Mouse (Mus musculus): ENCODE measurements around the gene Prkg1. TPM values are rescaled to one million over a fixed set of nuclear protein-coding genes. Genes with fewer than 3 reads are reported as not detected.
A peak's percentile ranks its signal among the peaks of the same experiment; 100 is the strongest.

Prkg1 gene
- polyA plus RNA-seq, 1 experiment from 2014 or later, result 1.1 TPM

GRCm38 (mm10) chr19:30744426-30744825 is 1020.4 kb downstream of the Prkg1 start:
- DNase-seq (ENCODE audit: low spot score) (no peak), ATAC-seq (no peak)
- Histone ChIP-seq H3K4me1 (ENCODE audit: control insufficient read depth, insufficient read depth, low read length) (no peaks in the 10 kb centered on the region), H3K27ac (ENCODE audit: low read depth, low read length) (no peak overlapping the region), H3K4me3 (ENCODE audit: low read depth, low read length) (no peak overlapping the region), H3K4me2 (ENCODE audit: low read length) (no peak overlapping the region), H3K9ac (ENCODE audit: low read length) (no peak overlapping the region), H3K27me3 (replicated peaks; ENCODE audit: control insufficient read depth, insufficient read depth, low read length) (no peaks in the 10 kb centered on the region), H3K36me3 (ENCODE audit: control insufficient read depth, insufficient read depth, low read length) (no peaks in the 10 kb centered on the region), H3K9me3 (replicated peaks; ENCODE audit: control insufficient read depth, low read length) (no peaks in the 10 kb centered on the region)

- WGBS, result 85% methylated on average over 5 of the region's 5 CpGs
- H3K4me3 ChIP-seq (ENCODE audit: low read depth, low read length), result no peak overlapping the region
- DNase-seq (ENCODE audit: low spot score) (no peak), ATAC-seq (no peak)
- no peak overlapping the region for H3K4me2 ChIP-seq (ENCODE audit: low read length)
- no peak overlapping the region for H3K27ac ChIP-seq (ENCODE audit: low read depth, low read length)
- no peak overlapping the region for H3K9ac ChIP-seq (ENCODE audit: low read length)
- no peaks in the 10 kb centered on the region for H3K9me3 ChIP-seq (replicated peaks; ENCODE audit: control insufficient read depth, low read length)
- no peaks in the 10 kb centered on the region for H3K36me3 ChIP-seq (ENCODE audit: control insufficient read depth, insufficient read depth, low read length)
- no peaks in the 10 kb centered on the region for H3K27me3 ChIP-seq (replicated peaks; ENCODE audit: control insufficient read depth, insufficient read depth, low read length)
- no peaks in the 10 kb centered on the region for H3K4me1 ChIP-seq (ENCODE audit: control insufficient read depth, insufficient read depth, low read length)
Observed at GRCm38 (mm10) chr19:30699130-30699529, 1065.7 kb downstream of the Prkg1 start.

- DNase-seq (ENCODE audit: low spot score) (no peak), ATAC-seq (no peak)
- no peak overlapping the region for H3K9ac ChIP-seq (ENCODE audit: low read length)
- no peaks in the 10 kb centered on the region for H3K4me1 ChIP-seq (ENCODE audit: control insufficient read depth, insufficient read depth, low read length)
- 93% methylated on average over 2 of the region's 2 CpGs for WGBS
- H3K27ac ChIP-seq (ENCODE audit: low read depth, low read length), result no peak overlapping the region
- H3K4me2 ChIP-seq (ENCODE audit: low read length), result no peak overlapping the region
- H3K27me3 ChIP-seq (replicated peaks; ENCODE audit: control insufficient read depth, insufficient read depth, low read length), result no peaks in the 10 kb centered on the region
- no peaks in the 10 kb centered on the region for H3K9me3 ChIP-seq (replicated peaks; ENCODE audit: control insufficient read depth, low read length)
- H3K36me3 ChIP-seq (ENCODE audit: control insufficient read depth, insufficient read depth, low read length), result no peaks in the 10 kb centered on the region
- no peak overlapping the region for H3K4me3 ChIP-seq (ENCODE audit: low read depth, low read length)
Observed at GRCm38 (mm10) chr19:30691258-30691657, 1073.6 kb downstream of the Prkg1 start.

- Histone ChIP-seq H3K9ac (ENCODE audit: low read length) (no peak overlapping the region), H3K4me3 (ENCODE audit: low read depth, low read length) (no peak overlapping the region), H3K27ac (ENCODE audit: low read depth, low read length) (no peak overlapping the region), H3K36me3 (ENCODE audit: control insufficient read depth, insufficient read depth, low read length) (no peaks in the 10 kb centered on the region), H3K4me2 (ENCODE audit: low read length) (no peak overlapping the region), H3K9me3 (replicated peaks; ENCODE audit: control insufficient read depth, low read length) (no peaks in the 10 kb centered on the region), H3K27me3 (replicated peaks; ENCODE audit: control insufficient read depth, insufficient read depth, low read length) (no peaks in the 10 kb centered on the region), H3K4me1 (ENCODE audit: control insufficient read depth, insufficient read depth, low read length) (no peaks in the 10 kb centered on the region)
- WGBS, result 38% methylated on average over 6 of the region's 6 CpGs
- ATAC-seq (peak; percentile 48), DNase-seq (ENCODE audit: low spot score) (peak; percentile 42)
Observed at GRCm38 (mm10) chr19:30690691-30691090, 1074.1 kb downstream of the Prkg1 start.

GRCm38 (mm10) chr19:30687942-30688341 is 1076.9 kb downstream of the Prkg1 start:
- H3K36me3 ChIP-seq (ENCODE audit: control insufficient read depth, insufficient read depth, low read length), result no peaks in the 10 kb centered on the region
- no peaks in the 10 kb centered on the region for H3K4me1 ChIP-seq (ENCODE audit: control insufficient read depth, insufficient read depth, low read length)
- ATAC-seq (no peak), DNase-seq (ENCODE audit: low spot score) (peak; percentile 12)
- H3K27me3 ChIP-seq (replicated peaks; ENCODE audit: control insufficient read depth, insufficient read depth, low read length), result no peaks in the 10 kb centered on the region
- H3K9ac ChIP-seq (ENCODE audit: low read length), result no peak overlapping the region
- H3K27ac ChIP-seq (ENCODE audit: low read depth, low read length), result no peak overlapping the region
- H3K9me3 ChIP-seq (replicated peaks; ENCODE audit: control insufficient read depth, low read length), result no peaks in the 10 kb centered on the region
- no peak overlapping the region for H3K4me2 ChIP-seq (ENCODE audit: low read length)
- H3K4me3 ChIP-seq (ENCODE audit: low read depth, low read length), result no peak overlapping the region
- 70% methylated on average over 6 of the region's 6 CpGs for WGBS

- no peaks in the 10 kb centered on the region for H3K9me3 ChIP-seq (replicated peaks; ENCODE audit: control insufficient read depth, low read length)
- no peaks in the 10 kb centered on the region for H3K4me1 ChIP-seq (ENCODE audit: control insufficient read depth, insufficient read depth, low read length)
- H3K4me2 ChIP-seq (ENCODE audit: low read length), result no peak overlapping the region
- ATAC-seq (no peak), DNase-seq (ENCODE audit: low spot score) (no peak)
- H3K27ac ChIP-seq (ENCODE audit: low read depth, low read length), result no peak overlapping the region
- no peak overlapping the region for H3K4me3 ChIP-seq (ENCODE audit: low read depth, low read length)
- H3K36me3 ChIP-seq (ENCODE audit: control insufficient read depth, insufficient read depth, low read length), result no peaks in the 10 kb centered on the region
- WGBS, result 43% methylated on average over 8 of the region's 8 CpGs
- H3K27me3 ChIP-seq (replicated peaks; ENCODE audit: control insufficient read depth, insufficient read depth, low read length), result no peaks in the 10 kb centered on the region
- no peak overlapping the region for H3K9ac ChIP-seq (ENCODE audit: low read length)
Observed at GRCm38 (mm10) chr19:30676308-30676707, 1088.5 kb downstream of the Prkg1 start.

- ATAC-seq, result peak; percentile 81
- no peaks in the 10 kb centered on the region for H3K27me3 ChIP-seq (replicated peaks; ENCODE audit: control insufficient read depth, insufficient read depth, low read length)
Observed at GRCm38 (mm10) chr19:30664269-30664668, 1100.6 kb downstream of the Prkg1 start.

GRCm38 (mm10) chr19:30642629-30643170 is 1122.1 kb downstream of the Prkg1 start:
- no peaks in the 10 kb centered on the region for H3K36me3 ChIP-seq (ENCODE audit: control insufficient read depth, insufficient read depth, low read length)
- ATAC-seq (no peak), DNase-seq (ENCODE audit: low spot score) (no peak)
- 22% methylated on average over 5 of the region's 5 CpGs for WGBS
- no peak overlapping the region for H3K4me2 ChIP-seq (ENCODE audit: low read length)
- no peaks in the 10 kb centered on the region for H3K9me3 ChIP-seq (replicated peaks; ENCODE audit: control insufficient read depth, low read length)
- no peaks in the 10 kb centered on the region; the same call in 1 of the 2 replicates for H3K27me3 ChIP-seq (replicated peaks; ENCODE audit: control insufficient read depth, insufficient read depth, low read length)
- no peak overlapping the region for H3K9ac ChIP-seq (ENCODE audit: low read length)
- peaks cover 3% of the 10 kb centered on the region; the same call in 1 of the 2 replicates for H3K4me1 ChIP-seq (ENCODE audit: control insufficient read depth, insufficient read depth, low read length)
- H3K27ac ChIP-seq (ENCODE audit: low read depth, low read length), result no peak overlapping the region
- no peak overlapping the region for H3K4me3 ChIP-seq (ENCODE audit: low read depth, low read length)

More at GRCm38 (mm10) chr19:30664269-30664668, 1100.6 kb downstream of the Prkg1 start:
- Histone ChIP-seq H3K36me3 (ENCODE audit: control insufficient read depth, insufficient read depth, low read length) (no peaks in the 10 kb centered on the region), H3K4me3 (ENCODE audit: low read depth, low read length) (no peak overlapping the region), H3K9me3 (replicated peaks; ENCODE audit: control insufficient read depth, low read length) (no peaks in the 10 kb centered on the region), H3K9ac (ENCODE audit: low read length) (no peak overlapping the region), H3K4me1 (ENCODE audit: control insufficient read depth, insufficient read depth, low read length) (no peaks in the 10 kb centered on the region), H3K27ac (ENCODE audit: low read depth, low read length) (no peak overlapping the region), H3K4me2 (ENCODE audit: low read length) (no peak overlapping the region)
- DNase-seq (ENCODE audit: low spot score), result peak; percentile 78
- WGBS, result 9% methylated on average over 8 of the region's 8 CpGs

- DNase-seq (ENCODE audit: low spot score) (peak; percentile 86), ATAC-seq (peak; percentile 90)
- no peak overlapping the region for H3K4me3 ChIP-seq (ENCODE audit: low read depth, low read length)
- no peaks in the 10 kb centered on the region for H3K9me3 ChIP-seq (replicated peaks; ENCODE audit: control insufficient read depth, low read length)
- no peak overlapping the region for H3K4me2 ChIP-seq (ENCODE audit: low read length)
- no peak overlapping the region for H3K27ac ChIP-seq (ENCODE audit: low read depth, low read length)
- H3K4me1 ChIP-seq (ENCODE audit: control insufficient read depth, insufficient read depth, low read length), result no peaks in the 10 kb centered on the region
- WGBS, result 26% methylated on average over 8 of the region's 8 CpGs
- H3K27me3 ChIP-seq (replicated peaks; ENCODE audit: control insufficient read depth, insufficient read depth, low read length), result no peaks in the 10 kb centered on the region
- no peak overlapping the region for H3K9ac ChIP-seq (ENCODE audit: low read length)
- H3K36me3 ChIP-seq (ENCODE audit: control insufficient read depth, insufficient read depth, low read length), result no peaks in the 10 kb centered on the region
Observed at GRCm38 (mm10) chr19:30637471-30637870, 1127.4 kb downstream of the Prkg1 start.
